Mouse (Mus musculus): ENCODE measurements around the gene Fzd2.

The Fzd2 gene

GRCm38 (mm10) chr11:102623876-102624789 lies 19.9 kb downstream of the Fzd2 start:
- peak in 1 of 2 experiments; percentile 23 for DNase-seq

GRCm38 (mm10) chr11:102624888-102625407 lies 20.8 kb downstream of the Fzd2 start:
- DNase-seq = no peak

GRCm38 (mm10) chr11:102627171-102627931 lies 23.2 kb downstream of the Fzd2 start:
- DNase-seq = no peak

GRCm38 (mm10) chr11:102628529-102628928 lies 24.3 kb downstream of the Fzd2 start:
- DNase-seq = no peak

GRCm38 (mm10) chr11:102629375-102629774 lies 25.2 kb downstream of the Fzd2 start:
- DNase-seq = no peak

- no peak for DNase-seq
Observed at GRCm38 (mm10) chr11:102630731-102631130, 26.5 kb downstream of the Fzd2 start.

GRCm38 (mm10) chr11:102631203-102631602 lies 27.0 kb downstream of the Fzd2 start:
- no peak for DNase-seq

- no peak for DNase-seq
Observed at GRCm38 (mm10) chr11:102632725-102633124, 28.5 kb downstream of the Fzd2 start.

DNA sequence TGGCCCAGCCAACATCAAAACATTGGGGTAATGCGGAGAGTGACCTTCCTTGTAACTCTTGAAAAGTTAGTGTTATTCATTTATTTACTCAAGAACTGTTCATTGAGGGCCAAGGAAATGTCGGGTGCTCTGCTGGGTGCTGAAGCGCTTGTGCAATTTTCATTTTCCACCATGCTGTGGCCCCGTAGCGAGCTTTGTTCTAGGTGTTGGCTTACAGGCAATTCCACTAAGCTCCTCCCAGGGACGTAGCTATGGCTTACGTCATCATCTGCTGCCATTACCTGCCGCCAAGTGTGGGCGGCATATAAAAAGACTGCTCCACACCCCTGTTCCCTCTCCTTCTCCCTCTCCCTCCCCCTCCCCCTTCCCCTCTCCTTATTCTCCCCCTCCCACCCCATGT lies 29.2 kb downstream of the Fzd2 start:
- peak; percentile 26 to 44 for DNase-seq

DNA sequence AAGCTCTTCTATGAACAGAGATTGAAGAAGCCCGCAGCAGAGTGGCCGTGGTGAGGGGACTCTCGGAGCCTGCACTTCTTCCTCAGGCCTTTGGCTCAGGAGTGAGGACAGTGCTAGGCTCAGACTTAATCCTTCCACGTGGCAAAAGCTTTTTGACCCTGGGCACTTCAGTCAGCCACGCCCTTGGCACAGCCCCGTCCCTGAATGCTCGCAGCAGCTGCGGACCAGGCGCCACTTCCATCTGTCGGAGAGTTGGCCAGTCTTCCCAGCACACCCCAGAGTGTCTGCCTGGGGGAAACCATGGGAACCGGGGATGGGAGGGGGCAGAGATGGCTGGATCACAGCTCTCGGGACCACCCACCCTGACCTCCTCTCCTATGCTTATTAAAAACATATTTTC lies 32.7 kb downstream of the Fzd2 start:
- DNase-seq = peak; percentile 9 to 21

DNA sequence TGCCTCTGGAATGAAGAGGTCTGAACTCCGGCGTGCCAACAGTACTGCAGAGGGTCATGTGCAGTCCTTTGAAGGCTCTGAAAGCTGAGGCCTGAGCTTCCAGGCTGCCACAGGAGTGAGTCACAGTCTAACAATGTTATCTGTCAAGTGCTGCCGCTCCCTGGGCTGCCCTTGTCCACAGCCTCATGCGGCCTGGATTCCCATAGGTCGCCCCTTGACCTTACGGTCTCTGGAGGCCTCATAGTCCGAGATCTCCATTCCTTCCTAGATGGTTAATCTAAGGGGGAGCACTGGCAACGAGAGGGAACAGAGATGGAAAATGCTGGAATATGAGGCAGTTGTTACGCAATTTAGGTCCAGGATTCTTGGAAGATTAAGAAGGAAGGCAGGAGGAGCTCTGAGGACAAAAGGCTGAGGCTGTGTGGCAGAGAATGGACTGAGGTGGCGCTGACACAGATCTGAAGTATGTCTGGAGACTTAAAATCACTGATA lies 39.7 kb downstream of the Fzd2 start:
- DNase-seq = peak; percentile 82 to 86

DNA sequence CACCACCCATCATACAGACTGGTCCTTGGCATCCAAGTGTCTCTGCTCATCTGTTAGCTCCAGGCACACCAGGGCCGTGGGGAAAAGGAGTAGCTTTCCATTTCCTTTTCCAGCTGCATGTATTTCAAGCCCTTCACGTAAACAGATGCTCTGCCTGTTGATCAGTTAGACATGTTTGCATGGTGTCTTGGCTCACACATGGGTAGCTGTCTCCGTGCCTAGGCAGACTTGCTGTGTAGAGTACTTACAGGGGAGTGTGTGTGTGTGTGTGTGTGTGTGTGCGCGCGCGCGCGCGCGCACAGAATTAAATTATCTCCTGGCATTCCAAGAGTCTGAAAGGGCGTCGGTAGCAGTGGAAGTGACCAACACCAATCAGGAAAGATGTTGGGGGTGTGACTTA lies 42.0 kb downstream of the Fzd2 start:
- DNase-seq = no peak

GRCm38 (mm10) chr11:102647885-102648284 lies 43.7 kb downstream of the Fzd2 start:
- DNase-seq = no peak

- DNase-seq = peak; percentile 45 to 66
Observed at GRCm38 (mm10) chr11:102651381-102651780, 47.2 kb downstream of the Fzd2 start.

DNA sequence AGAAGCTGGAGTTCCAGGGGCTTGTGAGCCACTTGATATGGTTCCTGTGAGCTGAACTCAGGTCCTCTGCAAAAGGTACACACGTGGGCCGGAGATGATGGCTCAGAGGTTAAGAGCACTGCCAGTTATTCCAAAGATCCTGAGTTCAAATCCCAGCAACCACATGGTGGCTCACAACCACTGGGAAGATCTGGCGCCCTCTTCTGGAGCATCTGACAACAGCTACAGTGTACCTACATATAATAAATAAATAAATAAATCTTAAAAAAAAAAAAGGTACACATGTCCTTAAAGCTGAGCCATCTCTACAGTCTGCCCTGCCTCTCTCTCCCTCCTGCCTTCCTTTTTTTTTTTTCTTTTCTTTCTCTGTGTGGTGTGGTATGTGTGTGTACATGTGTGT lies 48.6 kb downstream of the Fzd2 start:
- DNase-seq = no peak

DNA sequence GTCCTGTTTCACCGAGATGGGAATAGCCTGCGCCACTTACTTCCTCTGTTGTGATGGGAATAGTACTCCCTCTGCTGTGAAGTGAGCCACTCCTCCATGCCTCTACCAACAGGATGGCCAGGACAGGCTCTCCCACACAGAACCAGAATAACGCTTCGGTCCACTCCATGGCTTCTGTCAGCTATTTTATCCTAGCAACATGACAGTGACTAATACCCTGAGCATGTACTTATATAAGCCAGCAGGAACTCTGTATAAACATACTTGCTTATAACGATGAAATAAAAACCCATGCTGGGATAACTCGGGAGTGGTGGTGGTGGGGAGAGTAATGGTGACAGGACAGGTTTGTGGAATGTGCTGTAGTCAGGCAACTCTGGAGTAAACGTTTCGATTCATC lies 51.7 kb downstream of the Fzd2 start:
- DNase-seq = no peak

DNA sequence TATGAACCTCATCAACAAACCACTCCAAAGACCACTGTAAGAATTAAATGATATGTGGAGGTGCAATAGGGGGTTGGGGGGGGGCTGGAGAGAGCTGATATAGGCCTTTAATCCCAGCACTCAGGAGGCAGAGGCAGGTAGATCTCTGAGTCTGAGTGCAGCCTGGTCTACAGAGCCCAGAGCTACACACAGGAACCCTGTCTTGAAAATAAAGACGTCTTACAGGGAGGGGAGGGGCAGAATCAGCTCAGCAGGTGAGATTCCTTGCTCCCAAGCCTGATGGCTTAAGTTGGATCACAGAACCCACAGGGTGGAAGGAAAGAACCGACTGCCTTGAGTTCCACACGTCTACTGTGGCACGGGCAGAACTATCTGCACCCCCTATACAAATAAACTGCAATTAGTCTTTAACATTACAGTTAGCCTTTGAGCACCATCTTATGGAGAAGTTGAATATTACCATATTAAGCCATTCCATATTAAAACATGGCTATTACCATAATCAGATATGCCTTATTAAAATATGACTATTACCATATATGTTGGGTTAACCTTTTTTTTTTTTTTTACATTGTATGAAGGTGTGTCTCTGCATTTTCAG lies 52.2 kb downstream of the Fzd2 start:
- no peak for DNase-seq

DNA sequence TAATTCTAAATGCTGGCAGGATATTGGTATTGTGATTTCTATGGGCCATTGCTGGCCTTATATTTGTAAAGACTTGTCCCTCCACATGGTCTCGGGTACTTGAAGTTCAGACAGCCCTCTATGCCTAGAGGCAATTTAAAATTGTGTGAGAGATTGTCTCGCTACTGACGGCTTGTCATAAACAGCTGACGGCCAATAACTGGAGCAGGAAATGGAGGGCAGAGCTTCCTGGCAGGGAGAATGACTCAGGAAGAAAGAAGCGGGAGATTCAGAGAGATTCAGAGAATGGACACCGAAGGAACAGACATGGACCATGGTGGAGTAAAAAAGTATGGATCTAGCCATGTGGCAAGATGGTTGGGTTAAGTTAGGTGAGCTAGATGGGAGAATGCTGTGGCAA lies 52.7 kb downstream of the Fzd2 start:
- DNase-seq = no peak
